Mouse (Mus musculus) MEL (cell line): ENCODE data around the gene Ascc2. TPM values are rescaled to one million over a fixed set of nuclear protein-coding genes. Genes with fewer than 3 reads are reported as not detected.
A peak's percentile ranks its signal among the peaks of the same experiment; 100 is the strongest.

Source experiments
- DNase-seq: peaks from one replicate; pipeline ENCODE4 v3.0.0; 2011; ENCODE audit warnings: low read depth, low spot score
- H3K27ac ChIP-seq: 2 replicates; pipeline ENCODE4 v1.5.1; 2012; ENCODE audit warnings: low read depth, mild to moderate bottlenecking, control low read depth, low read length, moderate library complexity; ENCODE audit not compliant: control insufficient read depth
- H3K27me3 ChIP-seq, 2 experiments: fragments of 150-350 bp in 1 of 2; sonication (generic) in 1 of 2; 2 replicates each; pipeline ENCODE4 v1.6.1; 2012; ENCODE audit warnings: low read length in 2 of 2, mild to moderate bottlenecking in 2 of 2, improper control_type of control experiment in 1 of 2, moderate library complexity in 1 of 2; ENCODE audit not compliant: insufficient read depth in 2 of 2, control insufficient read depth in 1 of 2
- H3K36me3 ChIP-seq, 2 experiments: 2 replicates each; pipeline ENCODE4 v1.6.1; 2012 to 2014; ENCODE audit warnings: low read length in 2 of 2, improper control_type of control experiment in 1 of 2, inconsistent platforms in 1 of 2, mild to moderate bottlenecking in 1 of 2; ENCODE audit not compliant: insufficient read depth in 2 of 2, control insufficient read depth in 1 of 2
- H3K4me1 ChIP-seq, 2 experiments: fragments of 150-350 bp in 1 of 2; sonication (generic) in 1 of 2; 2 replicates each; pipeline ENCODE4 v1.6.1; 2012; ENCODE audit warnings: low read length in 2 of 2, improper control_type of control experiment in 1 of 2, mild to moderate bottlenecking in 1 of 2; ENCODE audit not compliant: insufficient read depth in 2 of 2, control insufficient read depth in 1 of 2
- H3K4me3 ChIP-seq, 2 experiments: fragments of 150-350 bp in 1 of 2; sonication (generic) in 1 of 2; 2 replicates each; pipeline ENCODE4 v1.5.1; 2012; ENCODE audit warnings: low read depth in 2 of 2, low read length in 2 of 2, mild to moderate bottlenecking in 2 of 2, moderate library complexity in 2 of 2, control low read depth in 1 of 2, improper control_type of control experiment in 1 of 2; ENCODE audit not compliant: control insufficient read depth in 1 of 2, insufficient read depth in 1 of 2
- H3K79me2 ChIP-seq: 2 replicates; pipeline ENCODE4 v1.6.1; 2012; ENCODE audit warnings: mild to moderate bottlenecking, low read length, moderate library complexity; ENCODE audit not compliant: control insufficient read depth, poor library complexity, insufficient read depth
- H3K9ac ChIP-seq: 2 replicates; pipeline ENCODE4 v1.6.1; 2012; ENCODE audit warnings: low read depth, mild to moderate bottlenecking, control low read depth, low read length, moderate library complexity; ENCODE audit not compliant: control insufficient read depth, poor library complexity, severe bottlenecking
- H3K9me3 ChIP-seq: fragments of 150-350 bp; sonication (generic); replicated peaks from 2 replicates; pipeline ENCODE4 v1.6.1; 2012; ENCODE audit warnings: mild to moderate bottlenecking, low read length, improper control_type of control experiment, moderate library complexity; ENCODE audit not compliant: insufficient read depth
- BHLHE40 ChIP-seq: IDR thresholded peaks from 2 replicates; pipeline ENCODE4 v1.6.1; 2012; ENCODE audit warnings: low read depth, mild to moderate bottlenecking, inconsistent platforms, low read length, improper control_type of control experiment, borderline replicate concordance
- CHD1 ChIP-seq: IDR thresholded peaks from 2 replicates; pipeline ENCODE4 v1.6.1; 2012; ENCODE audit warnings: low read depth, mild to moderate bottlenecking, inconsistent platforms, low read length, improper control_type of control experiment
- ELF1 ChIP-seq: IDR thresholded peaks from 2 replicates; pipeline ENCODE4 v1.6.1; 2014; ENCODE audit warnings: low read depth, mild to moderate bottlenecking, inconsistent platforms, low read length, improper control_type of control experiment, moderate library complexity
- ETS1 ChIP-seq: IDR thresholded peaks from 2 replicates; pipeline ENCODE4 v1.6.1; 2012; ENCODE audit warnings: low read depth, mild to moderate bottlenecking, inconsistent platforms, low read length, improper control_type of control experiment, moderate library complexity
- GABPA ChIP-seq: IDR thresholded peaks from 2 replicates; pipeline ENCODE4 v1.6.1; 2012; ENCODE audit warnings: low read depth, mild to moderate bottlenecking, inconsistent platforms, low read length, improper control_type of control experiment, moderate library complexity
- HCFC1 ChIP-seq: IDR thresholded peaks from 2 replicates; pipeline ENCODE4 v1.6.1; 2012; ENCODE audit warnings: low read depth, mild to moderate bottlenecking, inconsistent platforms, low read length, improper control_type of control experiment, moderate library complexity
- MAFK ChIP-seq: IDR thresholded peaks from 2 replicates; pipeline ENCODE4 v1.6.1; 2011; ENCODE audit warnings: low read depth, mild to moderate bottlenecking, low read length, improper control_type of control experiment, borderline replicate concordance
- MAX ChIP-seq: IDR thresholded peaks from 2 replicates; pipeline ENCODE4 v1.6.1; 2011; ENCODE audit warnings: low read length, improper control_type of control experiment
- MAZ ChIP-seq: IDR thresholded peaks from 2 replicates; pipeline ENCODE4 v1.6.1; 2012; ENCODE audit warnings: low read depth, mild to moderate bottlenecking, inconsistent platforms, low read length, improper control_type of control experiment
- MEF2A ChIP-seq: IDR thresholded peaks from 2 replicates; pipeline ENCODE4 v1.6.1; 2014; ENCODE audit warnings: low read depth, mild to moderate bottlenecking, inconsistent platforms, low read length, improper control_type of control experiment; ENCODE audit not compliant: poor library complexity, insufficient replicate concordance, severe bottlenecking; ENCODE audit errors: extremely low read depth
- MYB ChIP-seq: IDR thresholded peaks from 2 replicates; pipeline ENCODE4 v1.6.1; 2011; ENCODE audit warnings: mild to moderate bottlenecking, low read depth, low read length, improper control_type of control experiment
- MYC ChIP-seq: IDR thresholded peaks from 2 replicates; pipeline ENCODE4 v1.6.1; 2011; ENCODE audit warnings: low read depth, mild to moderate bottlenecking, low read length, improper control_type of control experiment, moderate library complexity
- POLR2AphosphoS2 ChIP-seq: IDR thresholded peaks from 2 replicates; pipeline ENCODE4 v1.6.1; 2011; ENCODE audit warnings: low read length, improper control_type of control experiment
- POLR2AphosphoS5 ChIP-seq: IDR thresholded peaks from 2 replicates; pipeline ENCODE4 v1.6.1; 2012; ENCODE audit warnings: low read depth, borderline replicate concordance, mild to moderate bottlenecking, inconsistent platforms, low read length, moderate library complexity, mixed read lengths
- RAD21 ChIP-seq: IDR thresholded peaks from 2 replicates; pipeline ENCODE4 v1.6.1; 2011; ENCODE audit warnings: mild to moderate bottlenecking, low read depth, low read length, improper control_type of control experiment
- RCOR1 ChIP-seq: IDR thresholded peaks from 2 replicates; pipeline ENCODE4 v1.6.1; 2012; ENCODE audit warnings: low read depth, mild to moderate bottlenecking, inconsistent platforms, low read length, improper control_type of control experiment
- SMC3 ChIP-seq: IDR thresholded peaks from 2 replicates; pipeline ENCODE4 v1.6.1; 2011; ENCODE audit warnings: low read depth, low read length, improper control_type of control experiment
- TAL1 ChIP-seq: IDR thresholded peaks from 2 replicates; pipeline ENCODE4 v1.6.1; 2012; ENCODE audit warnings: mild to moderate bottlenecking, inconsistent platforms, low read length, moderate library complexity, mixed read lengths
- TCF12 ChIP-seq: IDR thresholded peaks from 2 replicates; pipeline ENCODE4 v1.6.1; 2014; ENCODE audit warnings: low read depth, mild to moderate bottlenecking, inconsistent platforms, low read length, improper control_type of control experiment, moderate library complexity
- UBTF ChIP-seq: IDR thresholded peaks from 2 replicates; pipeline ENCODE4 v1.6.1; 2012; ENCODE audit warnings: low read depth, mild to moderate bottlenecking, inconsistent platforms, low read length, improper control_type of control experiment, moderate library complexity, borderline replicate concordance; ENCODE audit not compliant: insufficient read depth
- USF2 ChIP-seq, 2 experiments: IDR thresholded peaks; 2 replicates each; pipeline ENCODE4 v1.6.1; 2011 to 2012; ENCODE audit warnings: improper control_type of control experiment in 2 of 2, low read length in 2 of 2, borderline replicate concordance in 1 of 2, inconsistent platforms in 1 of 2, low read depth in 1 of 2, mild to moderate bottlenecking in 1 of 2; ENCODE audit not compliant: insufficient read depth in 1 of 2
- ZNF384 ChIP-seq: IDR thresholded peaks from 2 replicates; pipeline ENCODE4 v1.6.1; 2012; ENCODE audit warnings: low read depth, mild to moderate bottlenecking, inconsistent platforms, low read length, improper control_type of control experiment
- polyA plus RNA-seq, 2 experiments: library from polyadenylated mRNA; stranded (reverse) in 1 of 2; unstranded in 1 of 2; fragments of >175 nt in 1 of 2; fragments of >200 nt in 1 of 2; gene quantifications; 2 replicates each; pipeline versions ENCODE4 v1.2.1 to v1.2.4; 2012; ENCODE audit warnings: low replicate concordance in 2 of 2, low read depth in 1 of 2; ENCODE audit not compliant: insufficient read length in 2 of 2, insufficient read depth in 1 of 2, missing spikeins in 1 of 2
- total RNA-seq: library from RNA; depleted of rRNA; stranded (reverse); fragments of 300-350 nt; gene quantifications from 2 replicates; pipeline ENCODE4 v1.2.3, GENCODE M21; 2012

The Ascc2 gene
- total and polyA plus RNA-seq, 3 experiments, result 27.5 to 98.2 (median 43.5) TPM

DNA sequence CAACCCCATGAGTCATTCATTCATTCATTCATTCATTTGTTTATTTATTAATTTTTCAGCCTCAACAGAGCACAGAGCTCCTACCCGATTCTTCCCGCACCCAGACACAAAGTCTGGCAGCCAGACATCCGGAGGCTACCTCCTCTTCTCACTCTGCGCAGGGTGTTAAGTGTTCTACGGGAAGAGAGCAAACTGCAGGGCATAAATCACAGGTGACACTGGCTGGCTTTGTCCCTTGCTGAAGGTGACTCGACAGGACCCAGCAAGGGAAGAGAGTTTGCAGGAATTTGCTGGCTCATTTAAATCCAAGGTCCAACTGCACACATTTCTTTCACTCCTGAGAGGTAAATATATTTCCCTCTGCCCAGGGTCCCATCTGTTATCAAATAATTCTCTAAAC is 33.1 kb upstream of the Ascc2 start:
- Histone ChIP-seq H3K9ac (no peak overlapping the region), H3K4me1 (peaks cover 11 to 15% of the 10 kb centered on the region in 2 experiments), H3K27ac (no peak overlapping the region), H3K79me2 (no peaks in the 10 kb centered on the region), H3K4me3 (no peak overlapping the region), H3K36me3 (peaks cover 0 to 9% of the 10 kb centered on the region in 2 experiments; a peak in 2 of 4 replicates), H3K9me3 (no peaks in the 10 kb centered on the region), H3K27me3 (peaks cover 3 to 12% of the 10 kb centered on the region in 2 experiments; a peak in 3 of 4 replicates)
- DNase-seq, result no peak
- TF ChIP-seq POLR2AphosphoS5 (no peak), MAZ (no peak), HCFC1 (no peak), TAL1 (no peak), GABPA (no peak), TCF12 (no peak), UBTF (no peak), CHD1 (no peak), RAD21 (no peak), MEF2A (no peak), SMC3 (no peak), ETS1 (no peak), RCOR1 (no peak), POLR2AphosphoS2 (no peak)

DNA sequence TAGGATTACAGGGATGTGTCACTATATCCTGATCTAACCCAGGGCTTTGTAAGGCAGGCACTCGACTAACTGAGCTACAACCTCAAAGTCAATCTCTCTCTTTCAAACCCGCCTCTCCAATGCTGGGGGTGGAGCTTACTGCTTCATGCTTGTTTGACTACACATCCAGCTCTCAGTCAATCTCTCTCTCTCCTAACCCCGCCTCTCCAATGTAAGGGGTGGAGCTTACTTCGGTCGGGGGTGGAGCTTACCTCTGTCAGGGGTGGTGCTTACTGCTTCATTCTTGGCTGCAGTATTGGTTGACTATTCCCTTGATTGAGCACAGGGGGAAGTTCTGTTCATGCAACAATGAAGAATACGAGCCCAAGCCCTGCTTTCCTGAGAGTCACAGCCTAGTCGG is 32.1 kb upstream of the Ascc2 start:
- Histone ChIP-seq H3K79me2 (no peaks in the 10 kb centered on the region), H3K36me3 (peaks cover 0 to 4% of the 10 kb centered on the region in 2 experiments; a peak in 1 of 4 replicates)
- TF ChIP-seq UBTF (no peak), POLR2AphosphoS5 (no peak), MAX (no peak), BHLHE40 (no peak), USF2 (IDR thresholded peaks at IDR 0.05; ENCODE audit: borderline replicate concordance in 1 of 2, insufficient read depth in 1 of 2, low read depth in 1 of 2, low read length in 2 of 2) (no peak), ZNF384 (no peak), MYC (no peak), TAL1 (no peak), POLR2AphosphoS2 (no peak), MYB (no peak), MAFK (no peak), ELF1 (no peak)
- TF ChIP-seq, all 39 proteins: peak for 0
- Histone ChIP-seq H3K9me3 (no peaks in the 10 kb centered on the region), H3K27me3 (peaks cover 5 to 16% of the 10 kb centered on the region in 2 experiments), H3K4me1 (peaks cover 7 to 10% of the 10 kb centered on the region in 2 experiments), H3K27ac (no peak overlapping the region), H3K4me3 (peak overlapping the region in 1 of 2 experiments; percentile 41; a peak in 1 of 4 replicates), H3K9ac (no peak overlapping the region)
- peak; percentile 95 for DNase-seq
